Mouse (Mus musculus) cerebellum, adult 2 months (tissue): ENCODE measurements around the gene Pdzd7.

ENCODE experiments used
- CTCF ChIP-seq: fragments of 200-500 bp; IDR thresholded peaks from 2 replicates; pipeline ENCODE4 v1.5.1; 2011; ENCODE audit warnings: low read depth, mild to moderate bottlenecking, control low read depth, low read length, moderate library complexity, borderline replicate concordance; ENCODE audit not compliant: insufficient read depth
- POLR2A ChIP-seq: fragments of 200-500 bp; IDR thresholded peaks from 2 replicates; pipeline ENCODE4 v1.6.1; 2011; ENCODE audit warnings: low read length, control low read depth, borderline replicate concordance; ENCODE audit not compliant: insufficient read depth

DNA sequence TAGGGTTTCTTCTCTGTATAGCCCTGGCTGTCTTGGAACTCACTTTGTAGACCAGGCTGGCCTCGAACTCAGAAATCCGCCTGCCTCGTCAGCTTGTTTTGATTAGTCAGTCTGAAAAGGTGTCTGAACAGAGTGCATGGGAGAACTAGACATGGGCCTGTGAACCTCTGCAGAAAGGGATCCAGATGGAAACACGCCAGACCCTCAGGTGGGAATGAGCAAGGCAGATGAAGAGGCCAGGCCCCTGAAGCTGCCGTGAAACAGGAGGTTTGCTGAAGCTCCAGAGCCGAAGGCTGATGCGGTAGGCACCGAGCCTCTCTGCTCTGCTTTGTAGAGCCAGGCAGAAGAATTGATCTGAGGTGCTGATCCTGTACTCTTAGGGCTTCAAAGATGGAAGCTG lies 33.3 kb downstream of the Pdzd7 start:
- TF ChIP-seq CTCF (no peak), POLR2A (no peak)
